Mouse (Mus musculus) embryonic facial prominence, embryonic 13.5 days (tissue): Measurements from ENCODE around the gene Proser1. TPM values are rescaled to one million over a fixed set of nuclear protein-coding genes. Genes with fewer than 3 reads are reported as not detected.

Experiments
- ATAC-seq: fragments of 200-750 bp; cut with Nextera tagmentation; 2 replicates; pipeline ENCODE4 v1.8.0; 2017; ENCODE audit warnings: low read depth; ENCODE audit not compliant: insufficient number of reproducible peaks, insufficient read depth, low FRiP score, low TSS enrichment
- H3K27ac ChIP-seq: fragments of 300-500 bp; sonication (generic); 2 replicates; pipeline ENCODE4 v1.5.1; 2015; ENCODE audit warnings: moderate library complexity, mild to moderate bottlenecking, inconsistent platforms
- H3K27me3 ChIP-seq: fragments of 300-500 bp; sonication (generic); 2 replicates; pipeline ENCODE4 v1.6.1; 2015; ENCODE audit warnings: mild to moderate bottlenecking, inconsistent platforms
- H3K36me3 ChIP-seq: fragments of 300-500 bp; sonication (generic); 2 replicates; pipeline ENCODE4 v1.6.1; 2015; ENCODE audit warnings: mild to moderate bottlenecking, inconsistent platforms
- H3K4me1 ChIP-seq: fragments of 300-500 bp; sonication (generic); 2 replicates; pipeline ENCODE4 v1.6.1; 2015; ENCODE audit warnings: inconsistent platforms
- H3K4me2 ChIP-seq: fragments of 300-500 bp; sonication (generic); 2 replicates; pipeline ENCODE4 v1.6.1; 2015; ENCODE audit warnings: moderate library complexity, mild to moderate bottlenecking, inconsistent platforms
- H3K4me3 ChIP-seq: fragments of 300-500 bp; sonication (generic); 2 replicates; pipeline ENCODE4 v1.5.1; 2015; ENCODE audit warnings: mild to moderate bottlenecking, inconsistent platforms
- H3K9ac ChIP-seq: fragments of 300-500 bp; sonication (generic); 2 replicates; pipeline ENCODE4 v1.6.1; 2015; ENCODE audit warnings: mild to moderate bottlenecking, inconsistent platforms
- H3K9me3 ChIP-seq: fragments of 300-500 bp; sonication (generic); 2 replicates; pipeline ENCODE4 v1.6.1; 2016; ENCODE audit warnings: inconsistent platforms
- WGBS: fragments of 180-500 bp; shearing (Covaris S2); methylation state at CpG from one replicate; pipeline ENCODE4 v1.1.7; 2015; ENCODE audit warnings: mixed read lengths; 5-methylcytosine and 5-hydroxymethylcytosine counted together
- polyA plus RNA-seq: library from polyadenylated mRNA; unstranded; fragments of >200 nt; fragmentation: Nextera tagmentation; extraction: Ambion mirVana; gene quantifications from 2 replicates; pipeline ENCODE4 v1.2.1, GENCODE M21; 2015

Proser1 gene
- polyA plus RNA-seq, result 22.5 and 27.0 TPM in 2 replicates

DNA sequence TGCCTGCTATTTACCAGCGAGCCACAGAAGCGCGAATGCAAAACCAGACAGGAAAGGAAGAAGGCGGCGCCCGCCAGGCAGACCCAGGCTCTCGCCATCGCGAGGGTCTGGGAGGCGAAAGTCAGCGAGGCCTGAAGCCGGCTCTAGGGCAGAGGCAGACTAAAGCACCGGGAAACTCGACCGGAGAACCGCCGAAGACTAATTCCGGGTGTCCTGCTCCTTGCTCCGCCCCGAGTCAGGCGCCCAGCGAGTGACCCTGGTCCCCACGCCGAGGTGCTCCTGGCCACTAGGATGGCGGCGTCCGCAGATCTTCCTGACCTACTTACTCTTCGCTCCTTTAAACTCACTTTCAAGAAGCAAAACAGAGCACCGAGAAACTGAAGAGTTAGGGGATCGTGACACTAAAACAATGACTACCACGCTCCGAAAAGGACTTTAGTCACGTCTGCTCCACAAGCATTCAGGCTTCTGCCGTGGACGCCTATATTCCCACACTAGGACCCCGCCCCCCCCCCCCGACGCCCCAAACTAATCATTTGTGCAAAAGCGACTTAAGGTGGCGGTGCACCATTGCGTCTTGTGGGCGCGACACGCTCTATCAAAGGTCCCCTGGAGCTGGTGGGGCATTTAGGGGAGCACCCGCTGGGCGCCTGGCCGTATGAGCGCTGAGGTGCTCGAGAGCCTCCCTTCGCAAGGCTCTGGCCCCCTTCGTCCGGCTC lies at the start of gene Proser1, which contains the start of gene Nhlrc3:
Gene Proser1 (plus strand): TSS at position 621 of the 719 bp plus-strand sequence.
Gene Nhlrc3 (minus strand): TSS at position 287 of the 719 bp plus-strand sequence.
- Histone ChIP-seq H3K27me3 (no peaks in the 10 kb centered on the region), H3K36me3 (peaks cover 19% of the 10 kb centered on the region), H3K9me3 (no peaks in the 10 kb centered on the region), H3K4me3 (peak within 1 kb of the TSS; percentile 85), H3K4me2 (peak within 1 kb of the TSS; percentile 80), H3K9ac (peak within 1 kb of the TSS; percentile 94), H3K4me1 (peaks cover 31% of the 10 kb centered on the region), H3K27ac (peak within 1 kb of the TSS; percentile 89)
- ATAC-seq, result peak; percentile 95
- WGBS, result under 1% methylated on average over 52 of the region's 52 CpGs

DNA sequence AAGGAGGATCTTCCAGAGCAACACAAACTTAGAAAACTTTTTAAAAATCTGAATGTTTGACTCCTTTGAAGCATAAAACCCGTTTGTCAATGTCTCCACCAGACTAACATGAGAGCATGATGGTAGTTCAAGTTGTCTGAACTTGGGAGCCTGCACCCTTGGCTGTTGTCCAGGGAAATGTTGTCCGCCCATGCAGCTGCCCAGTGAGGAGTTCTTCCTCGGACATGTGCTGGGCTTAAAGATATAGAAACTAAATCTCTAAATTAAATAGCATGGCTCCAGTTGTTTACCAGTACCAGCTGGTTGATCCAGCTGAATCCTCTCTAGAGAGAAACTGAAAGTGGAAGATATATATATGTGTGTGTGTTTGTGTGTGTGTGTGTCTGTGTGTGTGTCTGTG lies 49.5 kb upstream of the Proser1 start:
- Histone ChIP-seq H3K4me1 (peaks cover 8% of the 10 kb centered on the region), H3K4me2 (no peak overlapping the region), H3K4me3 (no peak overlapping the region), H3K36me3 (no peaks in the 10 kb centered on the region), H3K27me3 (no peaks in the 10 kb centered on the region), H3K27ac (no peak overlapping the region), H3K9ac (no peak overlapping the region), H3K9me3 (no peaks in the 10 kb centered on the region)
- ATAC-seq, result no peak
- 68% methylated on average over 3 of the region's 3 CpGs for WGBS

DNA sequence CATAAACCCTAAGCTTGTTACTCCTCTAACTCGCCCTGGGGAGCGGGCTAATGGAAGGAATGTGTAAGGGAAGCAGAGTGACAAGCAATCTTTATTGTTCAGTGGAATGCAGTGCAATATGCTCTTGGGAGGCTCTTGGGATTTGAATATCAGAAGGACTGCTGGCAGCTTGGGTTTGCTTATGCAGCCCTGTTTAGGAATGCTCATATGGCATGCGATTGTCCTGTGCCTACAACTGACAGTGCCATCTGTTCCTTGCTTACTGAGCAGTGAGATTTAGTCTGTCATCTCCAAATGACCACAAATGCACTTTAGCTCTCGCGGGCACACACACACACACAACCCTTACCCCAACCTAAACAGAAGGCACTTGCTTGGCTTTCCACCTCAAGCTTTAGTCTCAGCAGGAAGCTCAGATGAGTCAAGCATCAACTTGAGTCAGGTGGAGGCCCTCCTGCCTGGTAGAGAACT lies 47.4 kb upstream of the Proser1 start:
- H3K4me1 ChIP-seq, result peaks cover 8% of the 10 kb centered on the region
- H3K9ac ChIP-seq, result no peak overlapping the region
- no peaks in the 10 kb centered on the region for H3K27me3 ChIP-seq
- 50% methylated on average over 5 of the region's 5 CpGs for WGBS
- H3K36me3 ChIP-seq, result no peaks in the 10 kb centered on the region
- H3K4me2 ChIP-seq, result no peak overlapping the region
- no peak for ATAC-seq
- H3K4me3 ChIP-seq, result no peak overlapping the region
- no peaks in the 10 kb centered on the region for H3K9me3 ChIP-seq
- H3K27ac ChIP-seq, result no peak overlapping the region

DNA sequence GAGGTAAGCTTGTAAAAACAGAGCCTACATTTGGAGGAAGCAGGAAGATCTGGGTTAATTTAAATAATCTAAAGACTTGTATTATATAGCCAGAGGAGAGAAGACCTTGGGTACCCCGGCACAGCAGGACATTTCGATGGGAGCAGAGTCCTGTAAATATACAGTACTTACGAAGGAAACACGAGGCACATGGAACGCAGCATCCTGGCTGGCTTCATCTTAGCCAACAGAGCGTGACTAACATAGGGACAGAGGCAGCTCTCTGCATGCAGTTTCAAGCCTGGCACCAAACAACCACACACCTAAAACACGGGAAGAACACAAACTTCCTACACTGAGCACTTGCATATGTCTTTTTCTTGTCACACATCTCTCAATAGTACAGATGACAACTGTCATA lies 45.8 kb upstream of the Proser1 start:
- no peaks in the 10 kb centered on the region for H3K27me3 ChIP-seq
- no peak overlapping the region for H3K9ac ChIP-seq
- H3K9me3 ChIP-seq, result no peaks in the 10 kb centered on the region
- no peak overlapping the region for H3K4me3 ChIP-seq
- ATAC-seq, result no peak
- no peak overlapping the region for H3K27ac ChIP-seq
- 69% methylated on average over 7 of the region's 7 CpGs for WGBS
- H3K36me3 ChIP-seq, result no peaks in the 10 kb centered on the region
- H3K4me1 ChIP-seq, result peaks cover 8% of the 10 kb centered on the region
- no peak overlapping the region for H3K4me2 ChIP-seq

DNA sequence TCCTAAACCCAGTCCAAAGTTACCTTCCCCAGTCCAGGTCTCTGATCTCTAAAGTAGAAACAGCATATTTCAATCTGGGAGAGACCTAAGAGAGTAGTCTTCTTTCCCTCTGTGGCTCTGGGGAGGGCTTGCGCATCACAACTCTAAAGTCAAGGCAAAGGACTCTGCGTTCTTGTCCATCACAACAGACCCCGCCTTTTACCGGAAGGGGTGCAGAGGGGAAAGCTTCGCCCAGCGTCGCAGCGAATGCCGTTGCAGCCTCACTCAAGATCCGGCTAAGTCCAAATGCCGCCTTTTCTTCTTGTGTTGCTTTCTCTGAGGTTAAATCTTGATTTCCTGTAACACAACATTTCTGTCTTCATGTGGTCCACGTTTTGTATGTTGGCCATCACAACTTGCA lies 41.8 kb upstream of the Proser1 start:
- Histone ChIP-seq H3K27ac (no peak overlapping the region), H3K4me2 (no peak overlapping the region), H3K4me1 (no peaks in the 10 kb centered on the region), H3K9me3 (no peaks in the 10 kb centered on the region), H3K27me3 (no peaks in the 10 kb centered on the region), H3K9ac (no peak overlapping the region), H3K4me3 (no peak overlapping the region), H3K36me3 (no peaks in the 10 kb centered on the region)
- no peak for ATAC-seq
- 85% methylated on average over 12 of the region's 12 CpGs for WGBS

DNA sequence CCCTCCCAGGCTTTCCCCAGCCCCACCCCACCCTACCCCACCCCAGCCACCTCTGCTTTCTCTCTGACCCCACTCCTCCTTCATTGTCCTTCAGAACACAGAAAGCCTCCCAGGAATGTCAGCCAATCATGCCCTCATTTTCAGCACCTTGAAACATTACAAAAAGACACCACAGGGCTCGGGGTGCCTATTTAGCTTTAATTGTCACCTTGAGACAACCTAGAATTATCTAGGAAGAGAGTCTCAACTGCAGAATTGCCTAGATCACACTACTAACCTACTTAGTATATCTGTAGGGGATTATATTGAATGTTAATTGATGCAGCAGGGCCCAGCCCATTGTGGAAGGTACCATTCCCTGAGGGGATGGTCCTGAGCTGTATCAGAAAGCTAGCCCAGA lies 40.8 kb upstream of the Proser1 start:
- no peaks in the 10 kb centered on the region for H3K4me1 ChIP-seq
- H3K9me3 ChIP-seq, result no peaks in the 10 kb centered on the region
- H3K4me2 ChIP-seq, result no peak overlapping the region
- no peak overlapping the region for H3K27ac ChIP-seq
- ATAC-seq, result no peak
- H3K4me3 ChIP-seq, result no peak overlapping the region
- no peak overlapping the region for H3K9ac ChIP-seq
- WGBS, result 39% methylated on average over 1 of the region's 1 CpGs
- H3K27me3 ChIP-seq, result no peaks in the 10 kb centered on the region
- H3K36me3 ChIP-seq, result no peaks in the 10 kb centered on the region

DNA sequence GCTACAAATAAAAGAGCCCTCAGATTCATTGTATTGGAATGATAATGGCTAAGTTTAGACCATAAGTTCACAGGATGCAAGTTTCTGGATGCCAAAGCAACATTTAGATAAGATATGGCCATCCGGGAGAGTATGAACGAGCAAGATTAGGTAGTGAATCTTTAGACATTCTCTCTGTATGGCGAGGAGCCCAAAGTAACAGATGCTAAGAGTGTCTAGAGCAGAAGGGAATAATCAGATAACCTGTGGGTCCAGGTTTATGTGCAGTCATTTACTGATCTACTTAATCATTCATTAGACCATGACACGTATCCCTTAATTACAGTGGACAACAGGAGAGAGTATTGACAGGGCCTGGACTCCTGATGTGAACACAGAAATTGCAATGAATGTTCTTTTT lies 39.9 kb upstream of the Proser1 start:
- no peak for ATAC-seq
- Histone ChIP-seq H3K4me1 (no peaks in the 10 kb centered on the region), H3K27me3 (no peaks in the 10 kb centered on the region), H3K4me2 (no peak overlapping the region), H3K4me3 (no peak overlapping the region), H3K9me3 (no peaks in the 10 kb centered on the region), H3K36me3 (no peaks in the 10 kb centered on the region), H3K27ac (no peak overlapping the region), H3K9ac (no peak overlapping the region)
- 89% methylated on average over 4 of the region's 4 CpGs for WGBS

DNA sequence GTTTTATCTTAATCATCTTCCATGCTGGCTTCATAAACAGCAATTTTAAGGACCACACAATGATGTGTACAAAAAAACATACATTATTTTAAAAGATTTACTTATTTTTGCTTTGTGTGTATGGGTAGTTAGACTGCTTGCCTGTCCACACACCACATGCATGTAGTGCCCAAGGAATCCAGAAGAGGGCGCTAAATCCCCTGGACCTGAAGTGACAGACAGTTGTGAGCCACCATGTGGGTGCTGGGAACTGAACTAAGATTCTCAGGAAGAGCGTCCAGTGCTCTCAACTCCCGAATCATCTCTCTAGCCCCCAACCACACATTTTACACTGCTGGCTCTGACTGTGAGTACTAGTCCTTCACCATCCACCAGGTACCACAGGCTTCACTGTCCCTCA lies 28.9 kb upstream of the Proser1 start:
- no peak overlapping the region for H3K9ac ChIP-seq
- no peak overlapping the region for H3K4me3 ChIP-seq
- no peak overlapping the region for H3K27ac ChIP-seq
- H3K27me3 ChIP-seq, result no peaks in the 10 kb centered on the region
- H3K9me3 ChIP-seq, result no peaks in the 10 kb centered on the region
- H3K36me3 ChIP-seq, result no peaks in the 10 kb centered on the region
- H3K4me2 ChIP-seq, result no peak overlapping the region
- WGBS, result 71% methylated on average over 3 of the region's 3 CpGs
- no peak for ATAC-seq
- no peaks in the 10 kb centered on the region for H3K4me1 ChIP-seq

DNA sequence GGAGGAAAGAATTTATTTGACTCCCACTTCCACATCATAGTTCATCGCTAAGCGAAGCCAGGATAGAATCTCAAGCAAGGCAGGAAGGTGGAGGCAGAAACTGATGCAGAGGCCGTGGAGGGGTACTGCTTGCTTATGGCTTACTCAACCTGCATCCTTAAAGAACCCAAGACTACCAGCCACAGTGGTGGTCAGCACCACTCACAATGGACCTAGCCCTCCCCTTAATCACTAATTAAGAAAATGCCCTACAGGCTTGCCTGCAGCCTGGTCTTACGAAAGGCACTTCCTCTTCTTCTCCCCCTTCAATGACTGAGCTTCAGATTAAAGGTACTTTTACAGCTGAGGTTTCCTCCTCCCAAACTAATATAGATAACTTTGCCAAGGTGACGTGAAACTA lies 26.9 kb upstream of the Proser1 start:
- Histone ChIP-seq H3K9ac (no peak overlapping the region), H3K4me3 (no peak overlapping the region), H3K9me3 (no peaks in the 10 kb centered on the region), H3K27ac (no peak overlapping the region), H3K4me1 (no peaks in the 10 kb centered on the region), H3K4me2 (no peak overlapping the region), H3K27me3 (no peaks in the 10 kb centered on the region), H3K36me3 (no peaks in the 10 kb centered on the region)
- WGBS, result 58% methylated on average over 5 of the region's 5 CpGs
- ATAC-seq, result no peak

DNA sequence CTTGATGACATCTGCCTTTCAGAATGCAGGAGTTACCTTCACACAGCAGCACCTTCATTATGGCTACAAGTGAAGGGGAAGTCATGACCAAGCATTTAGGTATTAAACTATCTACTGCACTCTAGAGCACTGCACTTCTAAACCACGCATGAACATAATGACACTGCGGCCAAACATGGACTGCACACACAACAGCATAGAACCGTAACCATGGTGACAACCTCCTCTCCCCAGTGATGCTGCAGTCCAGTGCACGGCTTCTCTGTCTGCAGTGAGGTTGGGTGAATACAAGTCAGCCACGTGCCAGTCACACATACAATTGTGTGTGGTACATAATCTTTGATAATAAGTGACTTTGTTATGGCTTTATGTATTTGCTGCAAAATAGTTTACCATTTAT lies 17.9 kb upstream of the Proser1 start:
- Histone ChIP-seq H3K4me1 (no peaks in the 10 kb centered on the region), H3K4me3 (no peak overlapping the region), H3K9ac (no peak overlapping the region), H3K27ac (no peak overlapping the region), H3K27me3 (no peaks in the 10 kb centered on the region), H3K4me2 (no peak overlapping the region), H3K36me3 (peaks cover 8% of the 10 kb centered on the region), H3K9me3 (no peaks in the 10 kb centered on the region)
- WGBS, result 85% methylated on average over 5 of the region's 5 CpGs
- ATAC-seq, result no peak

DNA sequence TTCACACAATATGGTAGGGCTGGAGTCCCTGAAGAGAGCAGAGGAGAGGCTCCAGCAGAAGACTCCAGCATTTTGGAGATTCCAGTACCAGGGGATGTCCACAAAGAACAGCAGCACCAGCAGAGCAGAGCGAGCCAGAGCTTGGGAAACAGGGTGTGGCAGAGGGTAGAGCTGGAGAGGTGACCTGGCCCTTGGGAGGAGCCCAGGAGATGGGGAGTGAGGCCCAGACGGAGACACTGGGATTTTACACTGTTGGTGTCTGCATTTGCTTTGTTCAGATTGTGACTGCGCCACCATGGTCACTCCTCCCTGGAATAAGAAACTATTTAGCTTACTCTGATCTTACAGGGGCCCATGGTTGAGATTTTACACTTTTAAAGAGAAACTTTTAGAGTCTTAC lies 16.7 kb upstream of the Proser1 start:
- H3K27ac ChIP-seq, result no peak overlapping the region
- no peak overlapping the region for H3K4me3 ChIP-seq
- H3K4me1 ChIP-seq, result no peaks in the 10 kb centered on the region
- peaks cover 21% of the 10 kb centered on the region for H3K36me3 ChIP-seq
- H3K9ac ChIP-seq, result no peak overlapping the region
- WGBS, result 80% methylated on average over 3 of the region's 3 CpGs
- no peak for ATAC-seq
- H3K4me2 ChIP-seq, result no peak overlapping the region
- H3K9me3 ChIP-seq, result no peaks in the 10 kb centered on the region
- no peaks in the 10 kb centered on the region for H3K27me3 ChIP-seq

DNA sequence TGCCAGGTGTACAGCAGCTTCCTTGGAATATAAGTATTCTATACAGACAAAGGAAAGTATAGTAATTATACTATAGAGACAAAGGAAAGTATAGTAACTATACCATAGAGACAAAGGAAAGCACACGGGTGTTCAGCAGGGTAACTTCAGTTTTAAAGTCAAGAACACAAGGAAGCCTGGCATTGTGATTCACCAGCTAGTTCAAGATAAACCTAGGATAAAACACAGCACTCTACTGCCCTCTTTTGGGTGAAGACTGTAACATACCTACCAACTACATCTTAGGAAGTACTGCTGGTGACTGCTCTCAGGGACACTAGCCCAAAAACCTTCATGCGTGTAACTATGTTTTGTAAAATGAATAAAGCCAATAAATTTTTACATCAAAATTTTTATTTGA lies 15.3 kb upstream of the Proser1 start:
- no peak for ATAC-seq
- peaks cover 35% of the 10 kb centered on the region for H3K36me3 ChIP-seq

More for the DNA sequence above, 15.3 kb upstream of the Proser1 start:
- H3K27ac ChIP-seq, result no peak overlapping the region
- no peak overlapping the region for H3K4me2 ChIP-seq
- no peaks in the 10 kb centered on the region for H3K9me3 ChIP-seq
- H3K4me3 ChIP-seq, result no peak overlapping the region
- no peak overlapping the region for H3K9ac ChIP-seq
- H3K4me1 ChIP-seq, result no peaks in the 10 kb centered on the region
- WGBS, result 20% methylated on average over 2 of the region's 2 CpGs
- H3K27me3 ChIP-seq, result no peaks in the 10 kb centered on the region
